In the genomic region with DNA sequence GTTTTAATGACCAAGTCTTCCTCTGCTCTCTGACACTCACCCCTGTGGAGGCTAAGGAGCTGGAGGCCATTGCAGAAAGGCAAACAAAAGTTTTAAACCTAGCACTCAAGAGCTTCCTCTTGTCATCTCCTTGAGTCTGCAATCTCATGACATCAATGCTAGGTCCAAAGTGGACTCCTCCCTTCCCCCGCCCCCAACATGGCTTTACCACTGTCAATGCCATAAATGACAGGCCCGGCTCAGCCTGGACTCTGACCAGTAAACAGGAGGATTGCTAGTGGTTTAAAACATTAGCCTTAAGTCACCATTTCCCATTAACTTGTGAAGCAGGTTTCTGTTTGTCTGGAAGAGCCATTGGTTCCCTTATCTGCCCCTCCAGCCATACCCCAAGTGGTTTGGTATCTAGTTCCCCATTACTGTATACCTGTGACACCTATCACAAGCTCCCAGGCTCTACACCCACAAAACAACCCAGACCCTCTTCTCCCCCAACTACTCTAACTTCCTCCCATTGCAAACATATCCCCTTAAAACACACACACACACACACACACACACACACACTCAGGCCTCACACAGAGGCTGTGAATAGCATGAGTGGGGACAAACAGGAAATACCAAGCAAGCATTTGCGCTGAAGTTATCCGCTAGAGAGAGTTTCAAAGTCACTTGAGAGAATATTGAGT, we compare ENCODE assay signal across 16 mouse cellular contexts. TPM values are rescaled to one million over a fixed set of nuclear protein-coding genes. Genes with fewer than 3 reads are reported as not detected.
DNase-seq lines count a peak whose midpoint lies in the region; ATAC-seq and TF ChIP-seq lines count a peak whose summit lies in the region.
"Had no signal": no experiment of that assay in that cellular context is flagged by ENCODE, and none has a peak within 500 bp of the region (broad histone marks: within the 10 kb centered on the region; RNA-seq: fewer than 3 reads in every experiment).

No protein-coding gene starts in this region.

- H3K4me2 ChIP-seq in heart, embryonic 12.5 days: no peak overlapping the region
- no peak overlapping the region for H3K4me2 ChIP-seq in lung, embryonic 16.5 days (ENCODE audit: low read depth, low read length)
- H3K4me2 ChIP-seq: limb, embryonic 15.5 days had no signal

- H3K27ac ChIP-seq in heart, adult 2 months: peak overlapping the region; percentile 36; the same call in 1 of the 2 replicates
- no peak overlapping the region for H3K27ac ChIP-seq in heart, embryonic 12.5 days (ENCODE audit: poor library complexity, severe bottlenecking)
- H3K27ac ChIP-seq in lung, embryonic 16.5 days (ENCODE audit: low read length): peak overlapping the region; percentile 42
- H3K27ac ChIP-seq: limb, embryonic 15.5 days; stomach, postnatal 0 days had no signal

- H3K9ac ChIP-seq in heart, adult 2 months (ENCODE audit: low read depth, low read length): no peak overlapping the region
- no peak overlapping the region for H3K9ac ChIP-seq in heart, embryonic 12.5 days
- H3K9ac ChIP-seq in lung, embryonic 16.5 days (ENCODE audit: low read length): no peak overlapping the region
- H3K9ac ChIP-seq: limb, embryonic 15.5 days had no signal

- TF ChIP-seq POLR2A in heart, adult 2 months (IDR thresholded peaks at IDR 0.05; ENCODE audit: insufficient read depth, low read depth, low read length): no peak

- no peak for ATAC-seq in heart, embryonic 12.5 days (ENCODE audit: insufficient number of reproducible peaks, low FRiP score)
- ATAC-seq in granulocyte monocyte progenitor cell, adult 5-6 weeks (replicated peaks; ENCODE audit: poor library complexity, severe bottlenecking): peak; percentile 4
- ATAC-seq in lung, embryonic 16.5 days (ENCODE audit: low read depth): no peak

- no peaks in the 10 kb centered on the region; the same call in 1 of the 2 replicates for H3K36me3 ChIP-seq in heart, adult 2 months (ENCODE audit: control insufficient read depth, insufficient read depth, low read length)
- H3K36me3 ChIP-seq in heart, embryonic 12.5 days: no peaks in the 10 kb centered on the region
- H3K36me3 ChIP-seq in lung, embryonic 16.5 days (ENCODE audit: control insufficient read depth, insufficient read depth, low read length): no peaks in the 10 kb centered on the region
- H3K36me3 ChIP-seq: limb, embryonic 15.5 days had no signal

- no peak overlapping the region for H3K4me3 ChIP-seq in heart, adult 2 months
- H3K4me3 ChIP-seq in heart, embryonic 12.5 days: no peak overlapping the region
- no peak overlapping the region for H3K4me3 ChIP-seq in lung, embryonic 16.5 days (ENCODE audit: low read length)
- H3K4me3 ChIP-seq: limb, embryonic 15.5 days had no signal

- no peak for TF ChIP-seq EP300 in heart, adult 2 months (IDR thresholded peaks at IDR 0.05; ENCODE audit: insufficient read depth, low read depth, low read length)

- H3K27me3 ChIP-seq in heart, adult 2 months (ENCODE audit: control insufficient read depth, insufficient read depth, low read length): no peaks in the 10 kb centered on the region
- H3K27me3 ChIP-seq in heart, embryonic 12.5 days (replicated peaks): no peaks in the 10 kb centered on the region
- H3K27me3 ChIP-seq in lung, embryonic 16.5 days (ENCODE audit: control insufficient read depth, insufficient read depth, low read depth, low read length): no peaks in the 10 kb centered on the region
- H3K27me3 ChIP-seq: limb, embryonic 15.5 days had no signal

- peaks cover 10% of the 10 kb centered on the region for H3K4me1 ChIP-seq in heart, adult 2 months (ENCODE audit: control insufficient read depth, insufficient read depth, low read length)
- peaks cover 16% of the 10 kb centered on the region for H3K4me1 ChIP-seq in heart, embryonic 12.5 days (replicated peaks)
- H3K4me1 ChIP-seq in lung, embryonic 16.5 days (replicated peaks; ENCODE audit: control insufficient read depth, insufficient read depth, low read length): peaks cover 23% of the 10 kb centered on the region

- no peak for DNase-seq in heart, adult 2 months
- DNase-seq in kidney, postnatal 4 days: peak; percentile 36 to 40
- no peak for DNase-seq in retina, embryonic 14.5 days (ENCODE audit: low spot score)
- no peak for DNase-seq in adrenal gland, postnatal 10 days
- DNase-seq in embryo, embryonic 11 days: no peak
- DNase-seq: cerebellum, postnatal 36 days; gastrocnemius, postnatal 25 days; right cerebral cortex, postnatal 25 days had no signal

- no peak for TF ChIP-seq CTCF in heart, adult 2 months (IDR thresholded peaks at IDR 0.05)

- no peaks in the 10 kb centered on the region for H3K9me3 ChIP-seq in heart, embryonic 12.5 days (replicated peaks)
- H3K9me3 ChIP-seq in lung, embryonic 16.5 days (ENCODE audit: control insufficient read depth, low read length): no peaks in the 10 kb centered on the region
- H3K9me3 ChIP-seq: limb, embryonic 15.5 days had no signal

- intact Hi-C loops in heart, adult 2 months (cut with DNase I): no loop called here

- 45% methylated on average over 4 of the region's 4 CpGs for WGBS in heart, adult 2 months
- WGBS in heart, embryonic 12.5 days: 59% methylated on average over 4 of the region's 4 CpGs
- 62% methylated on average over 4 of the region's 4 CpGs for WGBS in lung, embryonic 16.5 days

- peaks cover 2% of the 10 kb centered on the region; the same call in 1 of the 2 replicates for H3K79me2 ChIP-seq in heart, adult 2 months (replicated peaks; ENCODE audit: control insufficient read depth, insufficient read depth, low read length)

RNA-seq across cellular contexts. Expression of a gene that starts 2.7 kb away (rescaled TPM):
- under 1 TPM in 1 of 2 experiments, not detected in 1; 0.20 TPM for total RNA-seq in heart, adult 2 months (2021)
- polyA plus RNA-seq in heart, adult 2 months (2012; rRNA removed): 0.47 and 1.8 TPM in 2 replicates
- not detected in 2 replicates for polyA plus RNA-seq in heart, embryonic 12.5 days (2016; fragmentation: Nextera tagmentation; extraction: Ambion mirVana)
- total RNA-seq in granulocyte monocyte progenitor cell, adult 5-6 weeks (2014; fragmentation: Nextera tagmentation): not detected in 2 replicates
- not detected in 2 replicates for total RNA-seq in granulocyte monocyte progenitor cell, adult 5-6 weeks (2017)
- polyA plus RNA-seq in lung, embryonic 16.5 days (2015; fragmentation: Nextera tagmentation; extraction: Ambion mirVana): 3.6 and 4.6 TPM in 2 replicates
- not detected for total RNA-seq in adrenal gland, postnatal 10 days (2021)
- polyA plus RNA-seq: C2C12; intestine, embryonic 14.5 days; limb, embryonic 15.5 days; neural tube, embryonic 11.5 days had no signal

RNA-seq across cellular contexts. Expression of a gene that starts 3.6 kb away (rescaled TPM):
- 10 to 100 TPM; 42.2 to 56.7 TPM for total RNA-seq in heart, adult 2 months (2021)
- 27.4 and 43.0 TPM in 2 replicates for polyA plus RNA-seq in heart, adult 2 months (2012; rRNA removed)
- 13.3 and 13.7 TPM in 2 replicates for polyA plus RNA-seq in heart, embryonic 12.5 days (2016; fragmentation: Nextera tagmentation; extraction: Ambion mirVana)
- 39.5 and 41.9 TPM in 2 replicates for total RNA-seq in granulocyte monocyte progenitor cell, adult 5-6 weeks (2014; fragmentation: Nextera tagmentation)
- 53.6 and 55.6 TPM in 2 replicates for total RNA-seq in granulocyte monocyte progenitor cell, adult 5-6 weeks (2017)
- 18.3 and 21.1 TPM in 2 replicates for polyA plus RNA-seq in lung, embryonic 16.5 days (2015; fragmentation: Nextera tagmentation; extraction: Ambion mirVana)
- 10 to 100 TPM; 14.5 to 21.6 TPM for total RNA-seq in adrenal gland, postnatal 10 days (2021)

RNA-seq across cellular contexts. Expression of a gene that starts 5.9 kb away (rescaled TPM):
- total RNA-seq in heart, adult 2 months (2021): not detected
- polyA plus RNA-seq in heart, adult 2 months (2012; rRNA removed): not detected in 2 replicates
- polyA plus RNA-seq in heart, embryonic 12.5 days (2016; fragmentation: Nextera tagmentation; extraction: Ambion mirVana): not detected in 2 replicates
- 12.7 TPM in 1 of 2 replicates, not detected in the other for total RNA-seq in granulocyte monocyte progenitor cell, adult 5-6 weeks (2014; fragmentation: Nextera tagmentation)
- 10.5 TPM in 1 of 2 replicates, not detected in the other for total RNA-seq in granulocyte monocyte progenitor cell, adult 5-6 weeks (2017)
- not detected in 2 replicates for polyA plus RNA-seq in lung, embryonic 16.5 days (2015; fragmentation: Nextera tagmentation; extraction: Ambion mirVana)
- 1 to 10 TPM in 1 of 2 experiments, not detected in 1; 3.4 TPM for total RNA-seq in adrenal gland, postnatal 10 days (2021)
- total RNA-seq: gastrocnemius, postnatal 25 days had no signal
- polyA plus RNA-seq: C2C12; intestine, embryonic 14.5 days; limb, embryonic 15.5 days; neural tube, embryonic 11.5 days had no signal

RNA-seq across cellular contexts. Expression of a gene that starts 22.6 kb away (rescaled TPM):
- 10 to 100 TPM; 21.4 to 24.9 TPM for total RNA-seq in heart, adult 2 months (2021)
- polyA plus RNA-seq in heart, adult 2 months (2012; rRNA removed): 14.7 and 25.3 TPM in 2 replicates
- polyA plus RNA-seq in heart, embryonic 12.5 days (2016; fragmentation: Nextera tagmentation; extraction: Ambion mirVana): 48.6 and 50.3 TPM in 2 replicates
- total RNA-seq in granulocyte monocyte progenitor cell, adult 5-6 weeks (2014; fragmentation: Nextera tagmentation): 63.4 and 84.6 TPM in 2 replicates
- 50.6 and 60.1 TPM in 2 replicates for total RNA-seq in granulocyte monocyte progenitor cell, adult 5-6 weeks (2017)
- 49.4 and 56.4 TPM in 2 replicates for polyA plus RNA-seq in lung, embryonic 16.5 days (2015; fragmentation: Nextera tagmentation; extraction: Ambion mirVana)
- total RNA-seq in adrenal gland, postnatal 10 days (2021): 10 to 100 TPM; 24.8 to 33.0 TPM

RNA-seq across cellular contexts. Expression of a gene that starts 22.8 kb away (rescaled TPM):
- total RNA-seq in heart, adult 2 months (2021): 1 to 10 TPM; 3.5 to 3.7 TPM
- polyA plus RNA-seq in heart, adult 2 months (2012; rRNA removed): 2.2 and 3.7 TPM in 2 replicates
- polyA plus RNA-seq in heart, embryonic 12.5 days (2016; fragmentation: Nextera tagmentation; extraction: Ambion mirVana): 6.9 and 7.0 TPM in 2 replicates
- total RNA-seq in granulocyte monocyte progenitor cell, adult 5-6 weeks (2014; fragmentation: Nextera tagmentation): 3.1 and 3.6 TPM in 2 replicates
- 4.3 and 6.5 TPM in 2 replicates for total RNA-seq in granulocyte monocyte progenitor cell, adult 5-6 weeks (2017)
- polyA plus RNA-seq in lung, embryonic 16.5 days (2015; fragmentation: Nextera tagmentation; extraction: Ambion mirVana): 6.4 and 7.2 TPM in 2 replicates
- total RNA-seq in adrenal gland, postnatal 10 days (2021): 1 to 10 TPM; 3.0 to 3.7 TPM

Comparison
In these comparisons a context has a peak if more than half of its experiments do, and no peak if none do; other contexts are left out.
1. DNase-seq: peak in kidney, postnatal 4 days (2 of 2); none in heart, adult 2 months (0 of 2), retina, embryonic 14.5 days (single experiment), adrenal gland, postnatal 10 days (single experiment) and embryo, embryonic 11 days (single experiment).